Mouse (Mus musculus): Measurements from ENCODE around the gene Rnf222. TPM values are rescaled to one million over a fixed set of nuclear protein-coding genes. Genes with fewer than 3 reads are reported as not detected.

Gene Rnf222
- total and polyA plus RNA-seq, 3 experiments: not detected

DNA sequence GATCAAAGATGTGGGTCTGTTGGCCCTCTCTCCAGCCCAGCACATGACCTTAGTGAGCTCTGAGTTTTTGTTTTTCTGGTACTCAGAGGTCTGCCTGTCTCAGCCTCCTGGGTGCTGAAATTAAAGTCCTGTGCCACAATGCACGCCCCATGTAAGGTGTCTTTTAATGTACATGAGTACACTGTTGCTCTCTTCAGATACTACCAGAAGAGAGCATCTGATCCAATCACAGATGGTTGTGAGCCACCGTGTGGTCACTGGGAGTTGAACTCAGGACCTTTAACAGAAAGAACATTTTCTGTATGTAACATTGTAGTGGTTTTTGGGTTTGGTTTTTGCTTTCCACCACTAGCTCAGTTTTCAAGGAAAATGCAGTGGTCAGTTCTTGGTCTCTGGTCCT lies 15.4 kb downstream of the Rnf222 start:
- Histone ChIP-seq H3K36me3 (replicated peaks in 1 of 2; ENCODE audit: control insufficient read depth in 1 of 2, insufficient read depth in 1 of 2, low read length in 1 of 2) (peaks cover 36 to 54% of the 10 kb centered on the region in 2 experiments), H3K27ac (ENCODE audit: insufficient read depth, low read depth) (no peak overlapping the region), H3K27me3 (replicated peaks) (peaks cover 13% of the 10 kb centered on the region), H3K79me2 (replicated peaks; ENCODE audit: control insufficient read depth, extremely low read depth, insufficient read depth, poor library complexity, severe bottlenecking) (peaks cover 19% of the 10 kb centered on the region), H3K4me2 (ENCODE audit: insufficient read depth, low read depth, poor library complexity, severe bottlenecking) (no peak overlapping the region), H3K9ac (ENCODE audit: insufficient read depth, low read depth) (peak overlapping the region; percentile 100; the same call in 1 of the 2 replicates), H3K4me3 (replicated peaks in 1 of 3; ENCODE audit: low read depth in 2 of 3, low read length in 2 of 3, poor library complexity in 1 of 3) (peak overlapping the region in 1 of 3 experiments; percentile 92), H3K9me3 (replicated peaks; ENCODE audit: low read length) (peaks cover under 1% of the 10 kb centered on the region), H3K4me1 (ENCODE audit: control insufficient read depth in 1 of 2, insufficient read depth in 2 of 2) (peaks cover 5 to 28% of the 10 kb centered on the region in 2 experiments; a peak in 3 of 4 replicates)
- in situ Hi-C loops (cut with MboI; ENCODE audit: low pct_ligation_motif_present, low pct_unique_long_range_greater_than_20kb, low sequenced_read_pairs): loop anchor here (5.0 kb wide), 1 partner anchor 69 kb away; no protein-coding TSS in a partner anchor
- TF ChIP-seq POLR2A (IDR thresholded peaks at IDR 0.05; ENCODE audit: low read depth, low read length): 0 out of 2 replicates have a peak, but pooled peaks have one; percentile 11
- peak; percentile 75 for TF ChIP-seq POLR2AphosphoS2 (IDR thresholded peaks at IDR 0.05; ENCODE audit: low read depth, low read length)
- TF ChIP-seq UBTF (IDR thresholded peaks at IDR 0.05; ENCODE audit: low read depth, low read length): no peak
- TF ChIP-seq JUN (IDR thresholded peaks at IDR 0.05; ENCODE audit: insufficient read depth, low read depth, low read length): no peak
- no peak for TF ChIP-seq MEF2A (IDR thresholded peaks at IDR 0.05; ENCODE audit: borderline replicate concordance, low read depth, low read length)
- dilution Hi-C loops (cut with MboI; ENCODE audit: extremely low pct_ligation_motif_present, extremely low pct_unique_long_range_greater_than_20kb, low sequenced_read_pairs): no loop called here
- DNase-seq (ENCODE audit: extremely low read depth): no peak

DNA sequence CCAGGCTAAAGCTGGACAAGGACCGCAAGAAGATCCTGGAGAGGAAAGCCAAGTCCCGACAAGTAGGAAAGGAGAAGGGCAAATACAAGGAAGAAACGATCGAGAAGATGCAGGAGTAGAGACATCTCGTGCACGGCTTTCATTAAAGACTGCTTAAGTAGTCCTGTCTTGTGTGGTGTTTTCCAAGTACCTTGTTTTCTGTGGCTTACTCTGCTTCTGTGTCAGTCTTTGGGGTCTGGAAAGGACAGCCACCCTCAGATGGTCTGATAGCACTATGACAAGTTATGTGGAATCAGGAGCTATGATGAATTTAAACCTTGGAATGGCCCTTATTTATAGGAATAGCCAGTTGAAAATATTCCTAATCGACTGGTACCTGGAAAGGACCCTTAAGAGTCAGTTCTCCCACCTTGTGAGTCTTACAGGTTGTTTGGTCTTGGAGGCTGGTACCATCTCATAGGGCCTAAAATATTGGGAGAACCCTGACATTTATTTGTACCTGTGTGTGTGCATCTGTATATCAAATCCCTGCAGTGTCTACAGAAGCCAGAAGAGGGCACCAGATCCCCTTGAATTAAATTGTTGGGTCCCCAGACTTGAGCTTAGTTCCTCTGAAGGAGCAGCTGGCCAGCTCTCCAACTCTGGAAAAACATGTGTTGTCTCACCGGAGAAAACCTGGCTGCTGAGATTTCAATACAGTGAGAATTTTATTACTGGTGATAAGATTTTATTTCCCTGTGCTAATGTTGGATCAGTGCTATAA lies 16.2 kb downstream of the Rnf222 start:
- Histone ChIP-seq H3K4me3 (replicated peaks in 1 of 3; ENCODE audit: low read depth in 2 of 3, low read length in 2 of 3, poor library complexity in 1 of 3) (no peak overlapping the region), H3K4me1 (ENCODE audit: control insufficient read depth in 1 of 2, insufficient read depth in 2 of 2) (peaks cover 5 to 28% of the 10 kb centered on the region in 2 experiments; a peak in 3 of 4 replicates), H3K9ac (ENCODE audit: insufficient read depth, low read depth) (no peak overlapping the region), H3K79me2 (replicated peaks; ENCODE audit: control insufficient read depth, extremely low read depth, insufficient read depth, poor library complexity, severe bottlenecking) (peaks cover 19% of the 10 kb centered on the region), H3K4me2 (ENCODE audit: insufficient read depth, low read depth, poor library complexity, severe bottlenecking) (no peak overlapping the region), H3K9me3 (replicated peaks; ENCODE audit: low read length) (no peaks in the 10 kb centered on the region), H3K27ac (ENCODE audit: insufficient read depth, low read depth) (no peak overlapping the region), H3K36me3 (replicated peaks in 1 of 2; ENCODE audit: control insufficient read depth in 1 of 2, insufficient read depth in 1 of 2, low read length in 1 of 2) (peaks cover 36 to 54% of the 10 kb centered on the region in 2 experiments), H3K27me3 (replicated peaks) (peaks cover 7% of the 10 kb centered on the region)
- TF ChIP-seq CTCF (conservative IDR thresholded peaks at IDR 0.05 in 1 of 2, IDR thresholded peaks at IDR 0.05 in 1 of 2; ENCODE audit: low read depth in 2 of 2, low read length in 2 of 2) (peak; percentile 66 to 82), ZMIZ1 (IDR thresholded peaks at IDR 0.05; ENCODE audit: low read depth, low read length) (0 out of 2 replicates have a peak, but pooled peaks have one; percentile 59), CHD2 (IDR thresholded peaks at IDR 0.05; ENCODE audit: low read length) (0 out of 2 replicates have a peak, but pooled peaks have one; percentile 27), E2F4 (IDR thresholded peaks at IDR 0.05; ENCODE audit: insufficient replicate concordance, low read depth, low read length) (no peak), BHLHE40 (IDR thresholded peaks at IDR 0.05; ENCODE audit: low read depth, low read length) (no peak), SIN3A (IDR thresholded peaks at IDR 0.05; ENCODE audit: low read length) (no peak), RAD21 (IDR thresholded peaks at IDR 0.05; ENCODE audit: low read depth, low read length) (peak; percentile 31)
- in situ Hi-C loops (cut with MboI; ENCODE audit: low pct_ligation_motif_present, low pct_unique_long_range_greater_than_20kb, low sequenced_read_pairs): loop anchor here (5.0 kb wide), 1 partner anchor 68 kb away; no protein-coding TSS in a partner anchor
- DNase-seq (ENCODE audit: extremely low read depth): peak; percentile 81
- dilution Hi-C loops (cut with MboI; ENCODE audit: extremely low pct_ligation_motif_present, extremely low pct_unique_long_range_greater_than_20kb, low sequenced_read_pairs): no loop called here
